Mouse (Mus musculus) hindbrain, postnatal 0 days (tissue): ENCODE data around the gene Snrpa. TPM values are rescaled to one million over a fixed set of nuclear protein-coding genes. Genes with fewer than 3 reads are reported as not detected.

ENCODE experiments used
- ATAC-seq: fragments of 200-750 bp; cut with Nextera tagmentation; 2 replicates; pipeline ENCODE4 v1.8.0; 2017; ENCODE audit warnings: mild to moderate bottlenecking, moderate TSS enrichment, moderate library complexity
- DNase-seq: peaks from one replicate; pipeline ENCODE4 v3.0.0-alpha.2; 2015; ENCODE audit warnings: low spot score
- H3K27ac ChIP-seq: fragments of 300-500 bp; sonication (generic); 2 replicates; pipeline ENCODE4 v1.5.1; 2014; ENCODE audit warnings: mild to moderate bottlenecking
- H3K27me3 ChIP-seq: fragments of 300-500 bp; sonication (generic); 2 replicates; pipeline ENCODE4 v1.6.1; 2014; ENCODE audit warnings: low read length, mixed read lengths; ENCODE audit not compliant: insufficient read depth
- H3K36me3 ChIP-seq: fragments of 300-500 bp; sonication (generic); 2 replicates; pipeline ENCODE4 v1.6.1; 2014; ENCODE audit warnings: low read length, mixed read lengths; ENCODE audit not compliant: insufficient read depth
- H3K4me1 ChIP-seq: fragments of 300-500 bp; sonication (generic); 2 replicates; pipeline ENCODE4 v1.6.1; 2014; ENCODE audit warnings: antibody characterized with exemption, low read length, mixed read lengths; ENCODE audit not compliant: insufficient read depth
- H3K4me2 ChIP-seq: fragments of 300-500 bp; sonication (generic); 2 replicates; pipeline ENCODE4 v1.6.1; 2014; ENCODE audit warnings: low read depth, mild to moderate bottlenecking, low read length, moderate library complexity, mixed read lengths
- H3K4me3 ChIP-seq: fragments of 300-500 bp; sonication (generic); 2 replicates; pipeline ENCODE4 v1.5.1; 2014; ENCODE audit warnings: low read length
- H3K9ac ChIP-seq: fragments of 300-500 bp; sonication (generic); replicated peaks from 2 replicates; pipeline ENCODE4 v1.6.1; 2014; ENCODE audit warnings: mild to moderate bottlenecking, low read length, moderate library complexity, mixed read lengths
- H3K9me3 ChIP-seq: fragments of 300-500 bp; sonication (generic); 2 replicates; pipeline ENCODE4 v1.6.1; 2016; ENCODE audit warnings: low read length, mixed read lengths
- CTCF ChIP-seq: IDR thresholded peaks from 2 replicates; pipeline ENCODE4 v1.5.1; 2016; ENCODE audit warnings: antibody characterized with exemption, control low read depth, low read depth
- WGBS: fragments of 180-500 bp; shearing (Covaris S2); extraction: QIAGEN DNeasy Blood & Tissue Kit; methylation state at CpG from one replicate; pipeline ENCODE4 v1.1.7; 2014; 5-methylcytosine and 5-hydroxymethylcytosine counted together
- polyA plus RNA-seq: library from polyadenylated mRNA; unstranded; fragments of >200 nt; fragmentation: Nextera tagmentation; extraction: Ambion mirVana; gene quantifications from 2 replicates; pipeline ENCODE4 v1.2.1, GENCODE M21; 2015
- total RNA-seq: library from RNA; depleted of rRNA; stranded (reverse); fragments of >200 nt; gene quantifications from 2 replicates; pipeline ENCODE4 v1.2.3, GENCODE M21; 2014

Gene Snrpa
- total and polyA plus RNA-seq, 2 experiments from 2014 or later: 128 to 147 TPM

DNA sequence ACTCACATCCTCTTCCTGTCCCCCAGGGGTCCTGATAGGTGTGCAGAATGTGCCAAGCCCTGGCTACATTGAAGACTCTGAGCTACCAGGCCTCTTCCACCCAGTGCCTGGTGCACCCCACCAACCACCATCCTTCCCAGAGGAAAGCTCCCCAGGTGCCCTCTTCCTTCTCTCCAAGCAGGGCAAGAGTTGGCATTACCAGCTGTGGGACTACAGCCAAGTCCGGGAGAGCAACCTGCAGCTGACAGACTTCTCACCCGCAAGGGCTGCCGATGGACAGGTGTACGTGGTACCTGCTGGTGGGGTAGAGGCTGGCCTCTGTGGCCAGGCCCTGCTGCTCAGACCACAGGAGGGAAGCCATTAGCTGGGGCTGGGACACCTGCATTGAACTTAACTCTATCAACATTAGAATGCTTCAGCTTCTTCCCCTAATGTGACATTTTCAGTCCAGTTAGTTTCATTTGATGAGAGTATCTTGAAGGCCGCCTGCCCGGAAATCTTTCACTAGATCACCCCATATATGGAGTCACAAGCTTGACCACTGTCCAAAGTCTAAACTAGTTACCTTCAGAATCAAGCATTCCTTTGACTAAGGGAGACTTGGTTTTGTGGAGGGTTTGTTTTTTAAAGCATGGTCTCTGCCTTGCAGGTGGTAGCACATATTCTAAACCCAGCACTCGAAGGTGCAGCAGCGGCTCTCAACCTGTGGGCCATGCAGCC, 7.8 kb upstream of the Snrpa start:
- ATAC-seq (no peak), DNase-seq (no peak)
- Histone ChIP-seq H3K9me3 (no peaks in the 10 kb centered on the region), H3K27ac (no peak overlapping the region), H3K4me1 (no peaks in the 10 kb centered on the region), H3K36me3 (peaks cover 29% of the 10 kb centered on the region), H3K4me3 (no peak overlapping the region), H3K9ac (no peak overlapping the region), H3K27me3 (no peaks in the 10 kb centered on the region), H3K4me2 (no peak overlapping the region)
- TF ChIP-seq CTCF: no peak
- 93% methylated on average over 8 of the region's 8 CpGs for WGBS

DNA sequence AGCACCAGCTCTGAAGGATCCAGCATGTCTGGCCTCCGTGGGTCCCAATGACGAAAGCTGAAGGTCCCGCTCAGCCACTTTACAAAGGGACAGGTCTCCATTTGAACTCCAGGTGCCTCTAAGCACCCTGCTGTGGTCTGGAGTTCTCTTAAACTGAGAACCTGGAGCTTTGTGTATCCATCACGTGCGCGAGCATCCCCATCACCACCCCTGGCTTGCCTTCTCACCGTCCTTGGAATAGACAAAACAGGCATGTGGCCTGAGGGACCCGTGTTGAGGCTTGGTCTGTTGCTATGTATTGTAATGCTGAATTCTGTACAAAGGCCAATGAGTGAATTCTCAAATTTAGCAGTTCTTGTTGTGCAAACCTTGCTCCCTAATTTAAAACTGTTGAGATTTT, 2.7 kb upstream of the Snrpa start:
- H3K9me3 ChIP-seq: no peaks in the 10 kb centered on the region
- H3K36me3 ChIP-seq: peaks cover 14% of the 10 kb centered on the region; the same call in 1 of the 2 replicates
- no peak overlapping the region for H3K4me3 ChIP-seq
- H3K27me3 ChIP-seq: no peaks in the 10 kb centered on the region
- WGBS: 93% methylated on average over 8 of the region's 8 CpGs
- no peak overlapping the region for H3K27ac ChIP-seq
- DNase-seq (no peak), ATAC-seq (no peak)
- no peak for TF ChIP-seq CTCF
- H3K4me1 ChIP-seq: peaks cover 11% of the 10 kb centered on the region
- no peak overlapping the region for H3K9ac ChIP-seq
- no peak overlapping the region for H3K4me2 ChIP-seq

- ATAC-seq (no peak), DNase-seq (no peak)
- no peaks in the 10 kb centered on the region for H3K9me3 ChIP-seq
- no peak overlapping the region for H3K4me3 ChIP-seq
- TF ChIP-seq CTCF: no peak
- H3K4me2 ChIP-seq: no peak overlapping the region
- peaks cover 13% of the 10 kb centered on the region for H3K4me1 ChIP-seq
- no peak overlapping the region for H3K9ac ChIP-seq
- H3K27ac ChIP-seq: no peak overlapping the region
- H3K27me3 ChIP-seq: no peaks in the 10 kb centered on the region
- peaks cover 18% of the 10 kb centered on the region; the same call in 1 of the 2 replicates for H3K36me3 ChIP-seq
These were observed 2.3 kb upstream of the Snrpa start for GRCm38 (mm10) chr7:27198355-27198754.

- ATAC-seq: no peak
- DNase-seq: no peak
- Histone ChIP-seq H3K4me1 (peaks cover 13% of the 10 kb centered on the region), H3K9me3 (no peaks in the 10 kb centered on the region), H3K36me3 (peaks cover 19% of the 10 kb centered on the region; the same call in 1 of the 2 replicates), H3K4me3 (no peak overlapping the region), H3K9ac (no peak overlapping the region), H3K4me2 (no peak overlapping the region), H3K27me3 (no peaks in the 10 kb centered on the region), H3K27ac (no peak overlapping the region)
- no peak for TF ChIP-seq CTCF
- 93% methylated on average over 8 of the region's 8 CpGs for WGBS
These were observed 1.6 kb upstream of the Snrpa start for GRCm38 (mm10) chr7:27197634-27198033.

GRCm38 (mm10) chr7:27197136-27197535, 1.1 kb upstream of the Snrpa start:
- no peak overlapping the region for H3K9ac ChIP-seq
- ATAC-seq: no peak
- no peak overlapping the region for H3K27ac ChIP-seq
- TF ChIP-seq CTCF: no peak
- H3K36me3 ChIP-seq: peaks cover 19% of the 10 kb centered on the region; the same call in 1 of the 2 replicates
- H3K4me3 ChIP-seq: no peak overlapping the region
- DNase-seq: no peak
- H3K27me3 ChIP-seq: no peaks in the 10 kb centered on the region
- no peak overlapping the region for H3K4me2 ChIP-seq
- WGBS: 83% methylated on average over 3 of the region's 3 CpGs
- no peaks in the 10 kb centered on the region for H3K9me3 ChIP-seq
- H3K4me1 ChIP-seq: peaks cover 13% of the 10 kb centered on the region

DNA sequence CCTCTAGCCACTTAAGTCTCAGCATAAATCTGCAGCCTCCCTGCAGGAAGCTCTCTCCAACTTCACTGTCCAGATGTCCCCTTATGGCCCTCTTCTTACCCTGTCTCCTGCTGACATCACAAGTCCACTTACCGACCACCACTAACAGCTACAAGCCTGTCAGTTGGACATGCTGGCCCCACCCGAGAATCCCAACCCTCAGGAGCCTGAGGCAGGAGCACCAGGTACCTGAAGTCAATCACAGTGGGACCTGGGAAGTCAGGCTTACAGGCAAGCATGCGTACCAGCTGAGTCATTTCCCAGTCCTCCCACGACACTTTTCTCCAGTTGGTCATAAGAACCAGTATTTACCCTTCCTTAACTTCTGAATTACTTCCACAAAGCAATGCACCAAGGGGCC, 2.3 kb downstream of the Snrpa start:
- TF ChIP-seq CTCF: no peak
- Histone ChIP-seq H3K4me1 (peaks cover 13% of the 10 kb centered on the region), H3K9me3 (no peaks in the 10 kb centered on the region), H3K27ac (no peak overlapping the region), H3K4me2 (no peak overlapping the region), H3K9ac (no peak overlapping the region), H3K4me3 (no peak overlapping the region), H3K36me3 (peaks cover 52% of the 10 kb centered on the region), H3K27me3 (no peaks in the 10 kb centered on the region)
- ATAC-seq (no peak), DNase-seq (no peak)
- WGBS: 79% methylated on average over 4 of the region's 4 CpGs

DNA sequence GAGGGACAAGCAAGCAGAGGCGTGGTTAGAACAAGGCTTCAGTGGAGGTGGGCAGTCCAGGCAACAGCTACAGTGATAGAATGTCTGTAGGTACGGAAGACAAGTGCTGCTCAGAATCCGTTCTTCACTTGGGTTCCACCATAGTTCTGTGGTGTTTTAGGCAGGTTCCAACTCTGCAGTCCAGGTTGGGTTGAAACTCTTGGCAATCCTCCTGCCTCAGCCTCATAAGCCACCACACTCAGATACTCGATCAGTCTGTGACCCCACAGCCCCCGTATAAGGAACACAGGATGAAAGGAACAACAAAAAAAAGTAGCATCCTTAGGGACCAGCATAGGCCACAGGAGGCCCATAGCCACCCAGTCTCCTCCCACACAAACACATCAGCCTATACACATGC, 3.6 kb downstream of the Snrpa start:
- ATAC-seq (no peak), DNase-seq (no peak)
- no peaks in the 10 kb centered on the region for H3K9me3 ChIP-seq
- H3K27ac ChIP-seq: no peak overlapping the region
- H3K36me3 ChIP-seq: peaks cover 61% of the 10 kb centered on the region
- 94% methylated on average over 5 of the region's 5 CpGs for WGBS
- H3K27me3 ChIP-seq: no peaks in the 10 kb centered on the region
- TF ChIP-seq CTCF: no peak
- peaks cover 13% of the 10 kb centered on the region for H3K4me1 ChIP-seq
- no peak overlapping the region for H3K9ac ChIP-seq
- no peak overlapping the region for H3K4me2 ChIP-seq
- no peak overlapping the region for H3K4me3 ChIP-seq
